Mouse (Mus musculus) ES-CJ7 (cell line): ENCODE measurements around the gene BC028528.
"Not testable (repeated sequence)": the region's sequence is repeated elsewhere in the genome, so short reads cannot be mapped to it uniquely, and the experiment has no call there.

Source experiments
- DNase-seq: peaks from one replicate; pipeline ENCODE4 v3.0.0; 2011; ENCODE audit warnings: low read depth, low spot score

Gene BC028528

DNA sequence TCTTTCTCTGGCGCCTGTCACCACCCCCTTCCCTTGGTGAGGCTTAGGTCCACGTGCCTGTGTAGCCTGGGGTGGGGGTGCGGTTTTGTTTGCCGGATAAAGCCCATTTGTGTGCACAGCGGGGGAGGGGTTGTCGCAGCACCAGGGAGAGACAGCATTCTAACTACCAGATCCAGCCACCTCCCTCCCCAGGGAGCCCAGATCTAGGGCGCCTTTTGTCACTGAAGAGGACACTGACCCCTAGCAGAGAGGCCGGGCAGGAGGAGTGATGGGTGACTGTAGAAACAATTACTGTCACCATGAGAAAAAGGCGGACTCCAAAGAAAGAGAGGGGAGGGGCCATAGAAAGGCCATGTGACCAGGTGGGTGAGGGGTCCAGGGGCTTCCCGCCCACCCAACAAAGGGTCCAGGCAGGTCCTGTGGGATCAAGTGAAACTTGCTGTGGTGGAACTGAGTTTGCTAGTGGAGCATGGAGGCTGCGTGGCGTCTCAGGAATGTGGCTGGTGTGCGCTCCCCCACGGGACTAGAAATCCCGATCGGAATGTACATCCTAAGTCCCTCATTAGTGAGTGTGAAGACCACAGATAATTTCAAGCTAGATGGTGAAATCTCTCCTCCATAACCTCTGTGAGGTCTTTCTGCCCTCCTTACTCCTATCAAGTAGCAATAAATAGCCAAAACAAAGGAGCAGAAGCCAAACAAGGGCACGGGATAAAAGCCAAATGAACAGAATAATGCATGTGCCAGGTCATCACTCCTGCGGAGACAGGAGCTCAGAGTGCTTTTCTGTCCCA is 13.5 kb upstream of the BC028528 start:
- peak; percentile 85 for DNase-seq

- DNase-seq: peak; percentile 22
These were observed 12.8 kb upstream of the BC028528 start, which contains the start of gene Car14 for GRCm38 (mm10) chr3:95904568-95904967. TSS of gene Car14 (minus strand) at chr3:95904691.

- DNase-seq: no peak
These were observed 12.1 kb upstream of the BC028528 start for GRCm38 (mm10) chr3:95903753-95904502.

- DNase-seq: no peak
These were observed 10.8 kb upstream of the BC028528 start for GRCm38 (mm10) chr3:95902643-95903042.

DNA sequence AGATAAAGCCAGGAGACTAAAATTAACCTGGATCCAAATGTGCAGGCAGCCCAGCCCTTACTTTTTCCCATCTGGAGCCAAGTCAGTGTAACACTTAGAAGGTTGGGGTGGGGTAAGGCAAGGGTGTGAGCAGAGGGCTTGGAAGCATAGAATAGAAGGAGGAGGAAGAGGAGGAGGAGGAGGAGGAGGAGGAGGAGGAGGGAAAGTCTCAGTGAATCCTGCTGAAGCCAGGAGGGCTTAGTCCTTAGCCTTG is 10.5 kb upstream of the BC028528 start:
- no peak for DNase-seq

DNA sequence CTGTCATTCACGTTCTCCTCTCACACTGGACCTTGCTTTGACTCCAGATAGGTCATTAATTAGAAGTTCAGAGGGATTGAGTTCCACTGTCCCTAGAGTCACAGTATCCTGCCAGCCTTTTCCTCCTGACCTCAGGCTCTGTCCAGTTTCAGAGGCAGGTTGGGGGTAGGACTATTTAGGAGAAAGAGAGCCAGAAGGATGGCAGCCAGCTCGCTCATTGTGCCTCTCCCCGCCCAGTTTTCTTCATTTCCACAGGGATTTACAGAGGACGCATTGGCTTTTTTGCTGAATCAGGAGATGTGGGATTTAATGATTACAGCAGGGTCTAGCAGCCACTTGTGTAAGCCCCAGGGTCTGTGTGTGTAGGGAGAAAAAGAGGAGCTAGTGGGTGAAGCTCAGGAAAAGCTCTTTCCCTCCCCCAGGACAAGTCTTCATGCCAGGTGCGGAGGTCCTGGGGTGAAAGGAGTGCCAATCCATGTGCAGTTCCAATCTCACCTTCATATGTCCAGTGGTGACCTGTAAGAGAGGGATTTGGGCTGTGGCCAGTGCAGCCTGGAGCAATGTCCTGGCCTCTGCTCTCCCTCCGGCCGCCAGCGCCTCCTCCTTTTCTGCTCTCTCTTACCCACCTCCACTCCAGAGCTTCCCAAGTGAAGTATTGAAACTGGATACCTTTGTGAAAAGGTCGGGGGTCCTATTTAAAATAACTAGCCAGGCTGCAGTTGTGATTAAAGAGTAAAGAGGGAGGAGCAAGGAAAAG is 10.0 kb upstream of the BC028528 start:
- no peak for DNase-seq

DNA sequence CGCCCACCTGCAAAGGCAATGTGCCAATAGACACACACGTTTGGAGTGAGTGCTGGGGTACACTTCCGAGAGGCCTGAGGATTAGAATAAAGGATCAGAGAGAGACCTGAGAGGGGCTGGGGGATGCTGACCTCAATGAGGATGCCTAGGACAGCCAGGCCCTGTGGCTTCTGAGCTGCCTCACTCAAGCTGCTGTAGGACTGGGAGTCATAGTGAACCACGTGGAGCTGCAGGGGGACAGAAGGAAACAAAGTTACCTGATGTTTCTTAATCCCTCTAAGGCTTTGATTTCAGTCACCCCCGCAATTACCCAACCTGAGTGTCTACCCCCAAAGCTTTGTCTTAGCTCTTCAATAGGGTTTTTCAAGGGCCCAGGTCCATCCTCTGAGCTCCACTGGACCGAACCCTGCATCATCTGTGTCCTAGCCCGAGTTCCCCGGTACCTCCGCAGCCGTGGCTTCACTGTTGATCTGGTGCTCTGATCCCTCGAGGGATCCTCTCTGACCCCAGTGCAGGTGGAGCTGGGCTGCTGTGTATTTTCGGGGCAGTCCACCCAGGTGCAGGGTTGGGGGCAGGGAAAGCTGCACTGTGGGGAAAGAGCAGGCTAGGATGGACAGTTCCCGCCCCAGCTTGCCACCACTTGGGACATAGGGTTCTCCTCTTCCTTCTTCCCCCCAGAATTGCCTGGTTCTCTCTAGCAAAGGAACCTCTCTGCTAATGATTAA is 8.2 kb upstream of the BC028528 start:
- DNase-seq: no peak

DNA sequence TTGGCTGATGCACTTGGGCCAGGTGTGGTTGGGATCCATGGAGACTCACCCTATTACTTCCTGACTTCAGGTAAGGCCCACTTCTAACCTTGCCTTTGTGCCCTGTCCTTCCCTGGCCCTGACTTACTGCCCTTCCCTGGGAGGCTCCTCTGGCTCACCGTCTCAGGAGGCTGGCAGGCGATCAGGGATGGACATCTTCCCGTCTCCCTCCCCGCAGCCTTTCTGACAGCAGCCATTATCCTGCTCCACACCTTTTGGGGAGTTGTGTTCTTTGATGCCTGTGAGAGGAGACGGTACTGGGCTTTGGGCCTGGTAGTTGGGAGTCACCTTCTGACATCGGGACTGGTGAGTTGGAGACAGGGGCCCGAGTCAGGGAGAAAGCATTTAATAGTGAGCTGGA is 3.7 kb upstream of the BC028528 start:
- not testable (repeated sequence) for DNase-seq

DNA sequence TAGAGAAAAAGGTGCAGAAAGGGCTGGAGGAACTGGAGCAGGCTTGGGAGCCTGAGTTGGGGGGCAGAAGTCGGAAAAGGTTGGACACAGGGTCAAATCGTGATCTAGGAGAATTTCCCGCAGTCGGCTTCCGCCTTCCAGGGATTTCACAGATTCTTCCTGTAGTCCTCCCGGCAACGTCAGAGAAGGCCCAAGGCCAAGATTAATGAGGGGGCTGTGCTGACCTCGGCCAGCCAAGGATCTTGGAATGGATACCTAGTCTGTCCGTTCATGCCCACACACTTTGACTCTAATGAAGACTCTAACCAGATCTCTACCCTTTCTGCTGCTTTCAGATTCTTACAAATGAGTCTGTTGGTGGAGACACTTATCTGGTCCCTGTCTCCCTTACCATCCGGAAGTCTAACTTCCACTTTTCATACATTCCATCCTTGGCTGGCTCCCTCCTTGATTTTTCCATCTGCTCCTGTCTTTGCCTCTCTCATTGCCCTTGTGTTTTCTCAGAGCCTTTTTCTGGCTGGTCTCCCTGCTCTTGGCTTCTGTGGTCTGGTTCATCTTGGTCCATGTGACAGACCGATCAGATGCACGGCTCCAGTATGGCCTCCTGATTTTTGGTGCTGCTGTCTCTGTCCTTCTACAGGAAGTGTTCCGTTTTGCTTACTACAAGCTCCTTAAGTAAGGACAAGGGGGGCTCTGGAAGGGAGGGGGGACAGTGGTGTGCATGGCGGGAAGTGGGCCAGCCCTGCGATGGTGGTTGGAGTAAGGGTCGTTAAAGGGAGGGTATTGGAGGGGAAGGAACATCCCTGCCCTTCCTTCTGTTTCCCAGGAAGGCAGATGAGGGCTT is 2.7 kb upstream of the BC028528 start:
- no peak for DNase-seq

DNA sequence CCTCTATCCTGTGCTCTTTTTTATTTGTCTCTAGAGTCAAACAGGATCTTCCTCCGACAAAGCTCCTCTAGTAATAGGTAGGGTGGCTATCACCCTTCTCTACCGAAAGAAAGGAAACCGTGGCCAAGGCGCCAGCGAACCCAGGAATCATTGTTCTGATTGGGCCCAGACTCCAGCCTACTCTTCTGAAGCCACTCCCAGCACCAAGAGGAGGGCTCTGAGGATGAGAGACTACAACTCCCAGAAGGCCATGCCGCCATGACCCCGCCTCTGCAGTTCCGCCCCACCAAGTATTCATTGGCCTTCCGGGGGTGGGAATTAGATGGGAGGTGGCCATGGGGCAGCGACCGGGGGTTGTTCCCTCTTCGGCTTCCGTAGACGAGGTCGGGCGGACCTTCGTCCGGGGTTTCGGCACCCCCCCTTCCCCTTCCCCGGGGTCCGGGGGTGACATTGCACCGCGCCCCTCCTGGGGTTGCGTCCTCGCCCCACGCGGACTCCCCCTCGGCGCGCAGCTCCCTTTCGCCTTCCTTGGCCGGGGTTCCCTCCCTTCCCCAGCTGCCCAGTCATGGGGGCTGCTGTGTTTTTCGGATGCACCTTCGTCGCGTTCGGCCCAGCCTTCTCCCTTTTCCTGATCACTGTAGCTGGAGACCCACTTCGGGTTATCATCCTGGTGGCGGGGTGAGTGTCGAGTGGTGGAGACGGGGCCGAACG is 2.0 kb upstream of the BC028528 start, which contains the start of gene Aph1a:
Aph1a (plus strand) TSS at position 364 of the 711 bp plus-strand sequence.
- peak; percentile 97 for DNase-seq

DNA sequence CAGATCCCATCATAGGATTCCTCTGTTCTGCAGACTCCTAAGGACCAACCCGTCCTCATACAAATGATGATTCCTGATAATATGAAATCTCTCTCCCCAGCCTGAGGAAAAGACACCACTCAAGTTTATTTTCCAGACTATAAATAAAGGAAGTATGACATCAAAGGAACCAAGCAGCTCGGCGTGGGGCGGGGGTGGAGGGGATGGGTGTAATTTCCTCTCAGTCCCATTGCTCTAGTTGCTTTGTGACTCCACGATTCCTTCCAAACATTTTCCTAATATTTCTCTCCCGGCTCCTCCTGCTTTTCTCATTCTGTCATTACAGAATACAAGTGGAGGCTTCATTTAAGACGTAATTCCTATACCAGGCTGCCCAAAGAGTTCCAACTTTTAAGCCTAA is 1.3 kb upstream of the BC028528 start:
- DNase-seq: no peak

DNA sequence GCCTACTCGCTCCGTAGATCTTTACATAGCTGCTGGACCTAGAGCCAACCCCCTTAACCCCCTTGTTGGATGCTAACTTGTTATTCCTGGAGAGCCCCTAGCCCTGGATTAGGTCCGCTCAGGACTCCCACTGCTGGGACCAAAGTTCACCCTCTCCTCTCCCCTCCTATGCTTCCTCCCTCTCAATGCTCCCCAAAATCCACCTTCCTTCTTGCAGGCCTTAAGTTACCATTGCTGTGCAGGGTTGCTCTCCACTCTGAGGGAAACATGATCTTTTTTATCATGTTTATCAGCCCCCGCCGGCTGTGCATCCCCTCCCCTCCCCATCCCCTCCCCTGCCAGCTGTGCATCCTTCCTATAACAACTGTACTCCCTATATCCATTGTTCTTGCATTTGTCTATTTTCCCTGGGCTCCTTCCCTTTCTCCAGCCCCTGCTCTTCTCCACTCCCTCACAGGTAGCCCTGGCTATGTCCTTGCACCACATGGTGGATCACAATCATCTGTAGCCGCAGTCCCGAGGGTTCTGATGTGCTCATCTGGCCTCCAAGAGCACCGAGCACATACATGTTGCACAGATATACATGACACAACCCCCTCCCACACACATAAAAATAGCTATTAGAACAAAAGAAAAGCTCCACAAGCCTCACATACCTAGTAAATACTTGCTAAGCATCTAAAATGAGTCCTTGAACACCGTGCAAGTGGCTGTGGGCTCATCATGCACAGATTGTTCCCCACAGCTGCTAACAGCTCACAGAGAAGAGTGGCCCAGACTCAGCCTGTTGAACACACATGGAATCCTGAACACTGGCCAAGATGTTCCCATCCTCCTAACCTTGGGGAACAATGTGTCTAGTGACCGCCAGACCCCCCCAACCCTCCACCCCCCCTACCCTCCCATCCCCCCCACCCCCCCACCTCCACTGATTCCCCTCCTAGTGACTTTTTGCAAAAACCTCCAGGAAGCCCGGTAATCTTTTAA is 554 bp upstream of the BC028528 start:
- no peak for DNase-seq

GRCm38 (mm10) chr3:95889664-95890063 is 2.1 kb downstream of the BC028528 start:
- DNase-seq: no peak

GRCm38 (mm10) chr3:95887596-95887995 is 4.2 kb downstream of the BC028528 start:
- DNase-seq: no peak

DNA sequence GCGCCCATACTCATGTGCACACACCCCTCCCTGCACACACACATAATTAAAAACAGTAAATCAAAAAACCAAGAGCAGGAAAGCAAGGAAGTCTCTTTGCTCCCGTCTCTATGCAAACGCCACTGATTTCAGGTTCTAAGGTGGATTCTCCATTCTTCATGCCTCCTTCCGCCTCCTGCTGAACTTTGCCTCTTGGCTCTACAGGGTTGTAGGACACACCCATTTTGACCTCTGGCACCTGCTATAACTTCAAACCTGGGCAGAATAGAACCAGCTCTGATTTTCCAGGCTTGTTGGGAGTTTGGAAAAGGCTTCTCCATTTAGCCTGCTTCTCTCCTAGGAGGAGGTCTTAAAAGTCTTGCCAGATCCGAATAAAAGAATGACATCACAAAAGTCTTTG is 7.4 kb downstream of the BC028528 start:
- DNase-seq: no peak

DNA sequence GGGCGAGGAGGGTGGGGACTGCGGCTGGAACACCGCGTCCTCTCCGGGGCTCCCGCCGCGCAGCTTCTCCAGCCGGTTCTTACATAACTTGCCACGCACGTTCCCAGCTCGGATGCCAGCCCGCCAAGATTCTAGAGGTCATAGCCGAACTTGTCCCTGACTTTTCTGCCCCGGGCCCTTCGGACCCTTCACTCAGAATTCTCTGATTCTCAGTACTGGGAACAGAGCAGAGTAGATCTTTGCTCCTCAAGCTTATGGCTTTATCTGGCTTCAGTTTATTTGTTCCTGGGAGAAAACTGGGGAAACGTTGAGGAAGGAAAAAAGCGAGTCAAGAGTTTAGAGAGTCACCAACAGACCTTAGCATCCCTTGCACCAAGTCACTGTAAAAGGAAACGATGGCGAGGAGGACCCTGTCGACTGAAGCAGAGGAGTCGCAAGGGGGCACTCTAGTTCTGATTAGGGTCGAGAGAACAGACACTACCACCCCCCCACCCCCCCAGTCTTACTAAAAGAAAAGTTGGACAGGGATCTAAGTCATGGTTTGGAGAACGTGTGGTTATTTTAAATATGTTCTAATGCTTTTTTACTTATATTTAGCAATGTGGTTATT is 8.9 kb downstream of the BC028528 start:
- DNase-seq: peak; percentile 73

- DNase-seq: peak; percentile 100
These were observed 9.6 kb downstream of the BC028528 start, which contains the start of gene Ciart for GRCm38 (mm10) chr3:95881979-95882815. TSS of gene Ciart (minus strand) at chr3:95882251.

DNA sequence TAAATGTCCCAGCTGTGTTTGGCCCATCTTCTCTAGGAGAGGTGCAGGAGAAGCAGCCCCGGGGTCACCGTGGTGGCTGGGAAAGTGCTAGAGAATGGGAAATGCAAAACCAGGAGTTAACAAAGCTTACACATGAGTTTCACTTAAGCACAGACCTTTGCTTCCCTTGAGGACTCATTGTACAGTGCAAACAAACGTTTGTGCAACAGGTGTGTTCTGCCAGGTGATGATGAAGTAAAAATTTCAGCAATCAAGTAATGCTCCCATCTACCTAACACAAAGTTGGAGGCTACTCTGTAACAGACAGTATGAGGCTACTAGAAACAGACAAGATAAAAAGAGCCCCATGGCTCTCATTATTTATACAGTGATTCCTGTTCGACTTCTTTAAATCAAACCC is 12.7 kb downstream of the BC028528 start:
- no peak for DNase-seq
